Mouse (Mus musculus) cerebellum, adult 11-12 months (tissue): ENCODE data around the gene Olfr549.
A peak's percentile ranks its signal among the peaks of the same experiment; 100 is the strongest.

Source experiments
- DNase-seq: peaks from one replicate; pipeline ENCODE4 v3.0.0; 2022

The Olfr549 gene

GRCm38 (mm10) chr7:102549570-102549969 lies at the start of gene Olfr549:
Olfr549 (plus strand) TSS chr7:102549870.
- DNase-seq: no peak

DNA sequence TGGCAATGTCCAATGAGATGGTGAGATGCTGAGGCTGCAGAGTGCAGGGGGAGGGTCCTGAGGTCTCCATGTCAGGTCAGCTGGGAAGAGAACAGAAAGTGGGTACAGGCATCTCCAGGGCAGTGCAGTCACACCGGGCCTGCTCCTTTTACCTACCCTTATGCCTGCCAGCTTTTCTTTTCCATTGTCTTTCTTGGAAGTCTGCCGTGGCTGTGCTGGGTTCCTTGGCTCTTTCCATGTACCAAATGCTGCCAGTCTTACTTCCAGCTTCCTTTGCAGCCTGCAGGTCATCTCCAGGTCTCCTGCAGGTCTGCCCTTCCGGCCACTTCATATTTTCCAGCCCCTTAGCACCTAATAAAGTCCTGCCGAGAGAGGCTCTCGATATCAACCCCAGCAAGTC lies 47.7 kb upstream of the Olfr549 start:
- DNase-seq: peak; percentile 57

DNA sequence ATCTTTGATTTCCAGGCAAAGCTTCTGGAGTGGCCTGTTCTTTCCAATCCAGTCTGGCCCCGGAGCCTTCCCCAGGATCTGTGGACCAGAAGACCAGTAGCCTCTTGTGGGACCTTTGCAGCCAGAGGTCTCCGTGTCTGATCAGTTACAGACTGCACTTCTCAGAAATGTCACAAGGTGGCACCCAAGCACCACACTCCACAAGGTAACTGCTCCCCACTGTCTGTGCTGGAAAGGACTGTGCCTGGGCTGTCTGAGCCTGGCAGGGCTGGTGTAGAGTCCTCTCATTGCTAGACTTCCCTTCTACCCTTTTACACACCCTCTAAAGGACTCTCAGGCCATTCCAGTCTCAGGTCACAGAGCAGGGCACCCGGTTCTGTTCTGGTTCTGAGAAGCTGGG lies 42.8 kb upstream of the Olfr549 start:
- peak; percentile 58 for DNase-seq

- DNase-seq: no peak
Observed at GRCm38 (mm10) chr7:102508066-102508465, 41.6 kb upstream of the Olfr549 start.

DNA sequence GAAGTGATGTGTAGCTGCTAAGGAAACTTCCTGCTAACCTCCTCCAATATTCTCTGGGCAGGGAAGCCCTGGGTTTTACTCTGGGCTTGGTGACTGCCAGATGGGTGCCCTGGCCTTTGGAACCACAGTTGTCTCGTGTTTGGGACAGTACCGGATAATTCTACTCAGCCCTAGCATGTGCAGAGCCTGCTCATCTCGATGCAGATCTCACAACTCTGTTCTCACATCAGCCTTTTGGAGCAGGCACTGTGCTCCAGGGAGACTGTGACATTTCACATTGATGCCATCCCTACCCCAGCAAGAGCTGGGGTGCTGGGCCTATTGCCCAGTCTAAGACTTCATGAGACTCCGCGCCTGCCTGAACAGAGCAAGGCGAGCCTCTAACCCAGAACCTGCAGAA lies 41.0 kb upstream of the Olfr549 start:
- DNase-seq: no peak

- no peak for DNase-seq
Observed at GRCm38 (mm10) chr7:102509726-102510125, 39.9 kb upstream of the Olfr549 start.

DNA sequence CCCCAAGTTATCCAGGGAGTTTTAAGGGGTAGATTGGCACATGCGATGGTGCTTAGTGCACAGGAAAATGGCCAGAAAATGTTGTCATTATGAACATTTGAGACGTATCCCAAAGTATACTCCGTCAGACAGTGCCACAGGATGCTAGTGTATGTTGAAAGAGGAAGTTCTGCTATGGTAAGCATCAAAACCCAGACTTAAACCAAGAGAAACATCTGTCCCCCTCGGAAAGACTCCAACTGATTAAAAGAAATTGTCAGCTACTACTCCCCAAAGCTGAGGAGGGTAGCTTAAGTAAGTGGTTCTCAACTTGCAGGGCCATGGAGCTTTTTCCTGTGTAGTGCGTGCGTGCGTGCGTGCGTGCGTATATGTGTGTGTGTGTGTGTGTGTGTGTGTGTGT lies 37.7 kb upstream of the Olfr549 start:
- no peak for DNase-seq

DNA sequence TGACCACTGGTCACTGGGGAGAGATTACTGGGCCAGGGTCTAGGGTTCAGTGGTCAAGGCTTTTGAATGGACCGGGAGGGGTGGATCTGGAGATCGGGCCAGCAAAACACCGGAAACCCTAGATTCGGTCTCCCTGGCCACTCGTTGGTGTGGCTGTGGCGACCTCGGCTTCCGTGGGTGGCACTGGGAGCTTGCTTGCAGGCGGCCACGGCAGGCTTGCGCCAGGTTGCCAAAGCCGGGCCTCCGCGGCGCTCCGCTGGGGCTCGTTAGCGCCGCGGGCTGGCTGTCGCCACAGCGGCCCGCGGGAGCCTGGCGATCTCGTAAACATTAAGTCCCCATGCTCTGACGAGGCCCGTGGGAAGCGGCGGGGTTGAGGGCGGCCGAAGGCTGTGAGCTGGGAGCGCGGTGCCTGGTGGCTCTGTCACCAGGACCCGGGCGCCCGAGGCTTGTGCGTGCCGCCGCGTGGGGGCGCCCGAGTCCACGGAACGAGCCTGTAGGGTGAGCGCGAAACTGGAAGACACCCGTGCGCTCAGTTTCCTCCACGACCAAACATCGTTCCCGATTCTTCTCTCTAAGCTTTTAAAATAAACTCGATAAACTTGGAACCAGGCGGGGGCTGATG lies 36.7 kb upstream of the Olfr549 start:
- peak; percentile 75 for DNase-seq

DNA sequence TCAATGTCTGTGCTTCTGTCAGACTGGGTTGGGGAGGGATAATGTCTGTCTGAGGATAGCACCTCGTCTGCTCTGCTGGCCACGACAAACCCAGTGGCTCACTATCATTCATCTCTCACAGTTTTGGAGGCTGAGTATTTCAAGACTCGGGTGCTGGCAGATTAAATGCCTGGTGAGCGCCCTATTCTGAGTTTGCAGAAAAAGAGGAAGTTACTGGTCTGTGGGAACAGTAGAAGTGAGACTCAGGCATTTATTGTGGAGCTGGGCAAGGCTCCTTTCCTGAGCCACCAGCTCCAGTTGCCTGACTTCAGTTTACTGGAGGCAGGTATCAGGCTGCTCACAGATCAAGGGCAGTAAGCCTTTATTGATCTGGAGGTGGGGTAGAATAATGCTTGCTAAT lies 35.5 kb upstream of the Olfr549 start:
- no peak for DNase-seq

DNA sequence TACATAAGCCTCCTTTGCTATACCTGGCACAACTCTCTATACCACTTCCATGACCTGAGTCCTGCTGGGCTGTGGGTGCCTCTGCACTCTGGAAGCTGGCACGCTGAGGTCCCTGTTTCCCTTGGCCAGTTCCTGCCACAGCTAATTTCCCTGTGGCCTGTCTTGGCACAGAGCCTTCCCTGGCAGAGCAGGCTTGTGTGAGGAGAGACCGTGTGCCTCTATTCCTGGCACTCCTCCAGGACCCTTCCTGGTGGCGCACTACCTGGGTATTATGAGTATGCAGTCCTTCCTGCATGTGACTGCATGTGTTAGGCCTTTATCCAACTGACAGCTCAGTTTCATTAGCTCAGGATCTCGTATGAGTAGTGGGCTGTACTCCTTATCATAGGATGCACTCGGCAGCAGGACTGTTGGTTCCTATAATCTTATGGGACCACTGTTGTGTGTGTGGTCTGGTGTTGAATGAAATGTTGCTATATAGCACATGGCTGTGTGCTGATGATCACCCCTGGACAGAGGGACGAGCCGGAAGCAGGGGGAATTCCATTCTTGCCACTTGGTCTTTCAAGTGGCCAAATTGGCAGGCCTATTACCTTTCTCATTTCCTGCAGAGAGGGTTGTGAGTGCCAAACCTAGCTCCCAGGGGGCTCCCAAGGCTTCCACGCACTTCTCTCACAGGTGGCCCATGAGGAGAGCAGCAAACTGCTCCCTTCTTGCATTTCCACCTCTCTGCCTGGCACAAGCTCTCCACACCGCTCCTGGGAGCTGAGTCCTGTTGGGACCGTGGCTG lies 33.2 kb upstream of the Olfr549 start:
- peak; percentile 41 for DNase-seq

- no peak for DNase-seq
Observed at GRCm38 (mm10) chr7:102517051-102517335, 32.7 kb upstream of the Olfr549 start.

DNA sequence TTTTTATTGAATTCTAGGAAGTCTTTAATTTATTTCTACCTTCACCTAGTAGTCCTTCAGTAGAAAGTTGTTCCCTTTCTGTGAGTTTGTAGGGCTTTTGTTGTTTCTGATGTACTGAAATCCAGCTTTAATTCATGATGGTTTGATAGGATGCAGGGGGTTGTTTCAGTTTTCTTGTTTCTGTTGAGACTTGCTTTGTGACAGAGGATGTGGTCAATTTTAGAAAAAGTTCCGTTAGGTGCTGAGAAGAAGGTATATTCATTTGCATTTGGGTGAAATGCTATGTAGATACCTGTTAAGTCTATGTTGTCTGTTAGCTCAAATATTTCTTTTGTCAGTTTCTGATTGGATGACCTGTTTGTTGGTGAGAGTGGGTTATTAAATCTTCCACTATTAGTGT lies 20.6 kb upstream of the Olfr549 start:
- DNase-seq: no peak

DNA sequence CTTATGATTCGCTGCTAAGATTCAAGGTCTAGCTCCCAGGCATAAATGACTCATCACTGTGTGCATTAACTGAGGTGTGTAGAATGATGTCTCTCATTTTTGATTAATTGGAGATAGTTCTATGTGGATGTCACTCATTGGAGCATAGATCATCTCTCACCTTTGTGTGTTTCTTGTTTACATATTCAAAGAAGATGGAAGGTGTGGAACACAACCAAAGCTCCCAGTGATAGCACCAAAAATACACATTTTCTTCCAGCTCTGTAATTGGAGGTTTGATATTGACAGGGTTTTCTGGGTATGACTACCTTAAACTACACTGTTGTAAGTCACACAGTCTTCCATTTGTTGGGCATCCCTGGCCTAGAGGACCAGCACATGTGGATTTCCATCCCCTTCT lies 15.2 kb upstream of the Olfr549 start, which contains the start of gene Olfr547:
TSS of gene Olfr547 (plus strand) at position 301 of the 400 bp plus-strand sequence.
- DNase-seq: no peak

- no peak for DNase-seq
Observed at GRCm38 (mm10) chr7:102540596-102540995, 9.1 kb upstream of the Olfr549 start, which contains the start of gene Olfr548-ps1. Olfr548-ps1 (plus strand) TSS chr7:102540896.

GRCm38 (mm10) chr7:102541251-102541650 lies 8.4 kb upstream of the Olfr549 start:
- no peak for DNase-seq

DNA sequence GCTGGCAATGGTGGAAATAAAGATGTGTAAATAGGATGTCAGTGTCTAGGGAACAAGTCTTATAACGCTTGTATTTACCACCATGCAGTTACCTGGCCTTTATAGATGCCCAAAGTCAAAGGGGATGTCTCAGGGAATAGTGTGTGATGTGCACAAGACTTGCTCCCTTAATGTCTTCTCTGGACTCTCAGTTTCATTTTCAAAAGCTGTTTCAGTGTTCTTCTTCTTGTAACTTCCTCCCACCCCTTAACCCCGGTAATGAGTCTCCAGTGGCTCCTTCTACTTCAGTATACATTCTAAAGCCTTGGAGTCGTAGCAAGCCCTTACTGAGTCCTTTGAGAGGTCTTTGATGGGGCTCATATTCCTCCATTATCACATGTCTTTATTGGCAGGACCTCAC lies 3.6 kb downstream of the Olfr549 start:
- DNase-seq: no peak

DNA sequence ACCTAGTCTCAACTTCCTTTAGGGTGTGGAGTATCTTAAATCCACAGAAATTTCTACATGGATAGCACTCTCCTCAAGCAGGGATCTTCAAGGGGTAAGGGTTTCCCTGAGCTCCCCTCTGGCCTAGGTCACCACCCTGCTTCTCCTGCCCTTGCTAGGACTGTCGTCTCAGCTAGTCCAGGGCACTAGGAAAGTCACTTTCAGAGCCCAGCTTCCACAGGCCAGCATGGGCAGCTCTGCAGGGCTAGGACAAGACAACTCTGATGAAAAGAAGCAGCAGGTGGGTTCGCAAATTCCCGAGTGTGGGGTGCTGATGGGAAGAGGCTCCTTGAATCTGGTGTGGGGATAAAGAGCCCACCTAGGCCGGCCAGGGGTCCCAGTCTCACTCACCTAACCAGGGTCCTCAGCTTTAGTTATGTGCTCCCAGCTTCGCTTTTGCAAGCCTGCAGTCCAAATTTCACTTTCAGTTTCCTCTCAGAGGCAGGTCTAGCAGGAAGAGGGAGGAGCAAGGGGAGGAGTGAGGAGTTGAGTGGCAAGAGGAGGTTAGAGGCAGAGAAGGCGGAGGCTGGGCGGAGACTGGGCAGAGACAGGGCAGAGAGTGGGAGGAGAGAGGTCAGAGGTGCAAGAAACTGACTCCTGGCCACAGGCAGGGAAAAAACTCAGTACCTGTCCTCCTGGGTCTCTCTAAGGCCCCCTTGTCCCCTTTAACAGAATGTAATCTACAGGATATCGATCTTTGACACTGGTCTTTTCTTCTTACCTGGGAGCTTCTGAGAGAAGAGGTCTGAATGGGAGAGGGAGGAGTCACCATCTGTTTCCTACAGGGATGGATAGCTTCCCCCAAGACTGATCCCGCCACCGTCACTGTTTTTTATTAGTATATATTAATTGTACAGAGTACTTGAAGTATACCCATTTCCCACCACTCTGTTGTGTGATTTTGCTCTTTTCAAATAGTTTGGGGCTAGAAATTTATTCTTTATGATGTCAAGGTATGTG lies 15.6 kb downstream of the Olfr549 start, which contains the start of gene Trim21:
TSS of gene Trim21 (minus strand) at position 488 of the 999 bp plus-strand sequence.
- DNase-seq: peak; percentile 48

DNA sequence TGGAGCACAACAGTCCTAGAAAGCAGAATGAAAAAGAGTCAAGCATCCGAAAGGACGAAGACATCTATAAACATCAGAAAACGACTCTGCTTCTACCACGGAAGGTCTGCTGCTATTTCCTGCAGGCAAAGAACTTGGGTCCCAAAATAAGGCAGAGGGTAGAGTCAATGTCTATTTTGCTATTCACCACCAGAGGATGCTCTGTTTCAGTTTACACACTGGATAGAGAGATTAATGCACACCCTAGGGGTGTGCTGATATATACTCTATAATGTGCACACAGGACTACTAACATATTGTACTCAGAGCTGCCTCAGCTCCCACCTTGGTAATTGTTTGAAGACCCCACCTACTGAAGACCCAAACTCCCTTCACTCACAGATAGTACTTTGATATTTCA lies 16.5 kb downstream of the Olfr549 start:
- no peak for DNase-seq

GRCm38 (mm10) chr7:102571142-102571541 lies 21.5 kb downstream of the Olfr549 start, which contains the start of gene Olfr550:
Olfr550 (plus strand) TSS chr7:102571442.
- no peak for DNase-seq

DNA sequence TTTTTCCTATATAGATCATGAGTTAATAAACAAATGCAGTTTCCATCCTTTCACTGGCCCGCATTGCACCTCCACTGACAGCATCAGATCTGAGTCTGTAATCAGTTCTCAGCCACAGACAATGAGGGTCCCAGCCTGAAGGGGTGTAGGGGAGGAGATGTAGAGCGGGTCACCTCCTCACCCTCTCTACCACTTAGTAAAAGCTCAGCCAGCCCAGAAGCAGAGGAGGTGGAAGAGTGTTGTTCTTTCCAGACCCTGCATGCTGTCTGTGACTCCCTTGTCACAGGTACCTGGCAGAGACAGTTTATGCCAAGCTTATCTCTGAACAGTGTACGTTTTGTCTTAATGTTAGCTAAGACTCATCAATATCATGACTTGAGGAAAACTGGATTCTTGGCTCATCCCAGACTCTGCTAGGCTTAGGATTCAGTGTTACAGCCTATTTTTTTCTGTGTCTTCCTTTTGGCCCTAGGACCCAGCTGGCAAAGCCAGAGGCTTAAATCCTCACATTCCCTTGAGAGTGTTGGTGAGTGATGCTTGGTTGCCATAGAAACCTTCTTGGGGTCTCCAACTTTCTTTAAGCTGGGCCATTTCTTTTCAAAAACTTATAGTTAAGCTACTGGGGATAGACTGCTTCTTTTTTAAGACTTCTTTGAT lies 23.6 kb downstream of the Olfr549 start:
- no peak for DNase-seq

- no peak for DNase-seq
Observed at GRCm38 (mm10) chr7:102575998-102576397, 26.3 kb downstream of the Olfr549 start.

DNA sequence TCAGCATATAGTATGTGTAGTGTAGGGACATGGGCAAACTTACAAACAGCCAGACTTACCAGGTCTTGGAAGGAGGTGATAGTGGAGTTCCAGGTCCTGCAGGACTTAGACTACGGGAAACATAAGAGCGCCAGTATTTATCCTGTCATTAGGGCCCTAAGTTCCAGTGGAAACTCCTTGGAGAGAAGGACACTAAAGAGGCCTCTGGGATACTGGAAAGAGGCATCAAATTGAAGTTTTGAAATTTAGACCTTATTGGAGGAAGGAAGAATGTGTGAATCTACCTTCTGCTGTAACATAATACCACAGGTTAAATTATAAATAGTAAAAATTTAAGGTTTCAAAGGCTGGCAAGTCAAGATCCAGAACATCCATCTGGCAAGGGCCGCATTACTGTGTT lies 42.1 kb downstream of the Olfr549 start, which contains the start of gene Olfr551:
TSS of gene Olfr551 (minus strand) at position 101 of the 400 bp plus-strand sequence.
- DNase-seq: no peak
